Mouse (Mus musculus): ENCODE measurements at regions not wholly inside any gene's neighbourhood (a gene's known extent, or its start where the extent isn't known, plus 50 kb on each side); places are given as distances from the start of the nearest gene placed in this dataset.

DNA sequence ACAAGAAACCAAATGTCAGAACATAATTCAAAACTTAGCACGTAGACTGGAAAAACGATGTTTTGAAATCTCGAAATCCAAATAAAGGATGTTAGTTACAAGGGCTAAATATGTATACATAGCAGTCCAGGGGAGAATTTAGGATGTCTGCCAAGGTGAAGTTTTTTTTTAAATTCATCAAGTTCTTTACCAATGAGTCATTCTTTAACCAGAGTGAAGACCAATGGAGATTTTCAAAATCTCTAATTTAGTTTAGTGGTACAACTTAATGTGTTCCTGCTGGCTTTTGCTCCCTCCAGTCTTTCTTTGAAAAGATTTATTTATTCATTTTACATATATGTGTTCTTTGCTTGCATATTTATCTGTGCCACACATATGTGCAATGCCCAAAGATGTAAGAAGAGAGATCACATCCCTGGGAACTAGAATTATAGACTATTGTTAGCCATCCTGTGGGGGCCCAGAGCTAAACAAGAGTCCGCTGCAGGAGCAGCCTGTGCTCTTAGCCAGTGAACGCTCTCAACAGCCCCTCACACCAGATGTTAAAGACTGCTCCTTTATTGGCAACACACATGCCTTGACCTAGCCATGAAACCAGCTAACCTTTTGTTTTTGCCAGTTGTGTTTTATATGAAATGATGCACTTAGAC lies 130.6 kb upstream of the Rnd3 start:
- no peak overlapping the region for H3K4me3 ChIP-seq (ENCODE audit: low read length)
- 51% methylated on average over 5 of the region's 5 CpGs for WGBS
- no peaks in the 10 kb centered on the region for H3K9me3 ChIP-seq (ENCODE audit: control insufficient read depth, low read length)
- H3K4me2 ChIP-seq (ENCODE audit: low read depth, low read length): no peak overlapping the region
- no peak for ATAC-seq
- H3K27ac ChIP-seq (ENCODE audit: low read length): no peak overlapping the region
- no peaks in the 10 kb centered on the region for H3K36me3 ChIP-seq (ENCODE audit: control insufficient read depth, insufficient read depth, low read length)
- no peaks in the 10 kb centered on the region for H3K27me3 ChIP-seq (replicated peaks; ENCODE audit: control insufficient read depth, insufficient read depth, low read length)
- no peaks in the 10 kb centered on the region; the same call in 1 of the 2 replicates for H3K4me1 ChIP-seq (ENCODE audit: control insufficient read depth, insufficient read depth, low read length)
- no peak overlapping the region for H3K9ac ChIP-seq (ENCODE audit: low read depth, low read length)

DNA sequence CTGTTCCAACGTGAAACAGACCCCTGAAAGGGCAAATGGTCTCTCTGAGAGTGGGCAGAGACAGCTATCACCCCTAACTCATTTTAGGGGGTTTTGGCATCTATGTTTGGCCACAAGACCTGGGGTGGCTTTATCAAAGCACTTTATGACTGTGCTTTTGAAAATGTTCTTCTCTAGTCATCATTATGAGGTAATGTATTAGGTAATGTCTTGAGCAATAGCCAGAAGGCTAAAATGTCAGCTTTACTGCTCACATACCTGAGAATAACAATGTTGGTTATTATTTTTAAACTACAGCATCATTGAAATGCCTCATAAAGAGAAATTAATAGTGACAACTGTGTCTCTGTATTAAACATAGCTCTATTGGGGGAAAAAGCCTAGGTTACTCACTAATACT lies 129.9 kb upstream of the Rnd3 start:
- Histone ChIP-seq H3K9ac (ENCODE audit: low read depth, low read length) (no peak overlapping the region), H3K4me1 (ENCODE audit: control insufficient read depth, insufficient read depth, low read length) (no peaks in the 10 kb centered on the region; the same call in 1 of the 2 replicates), H3K4me3 (ENCODE audit: low read length) (no peak overlapping the region), H3K4me2 (ENCODE audit: low read depth, low read length) (no peak overlapping the region), H3K9me3 (ENCODE audit: control insufficient read depth, low read length) (no peaks in the 10 kb centered on the region), H3K36me3 (ENCODE audit: control insufficient read depth, insufficient read depth, low read length) (no peaks in the 10 kb centered on the region), H3K27ac (ENCODE audit: low read length) (no peak overlapping the region), H3K27me3 (replicated peaks; ENCODE audit: control insufficient read depth, insufficient read depth, low read length) (no peaks in the 10 kb centered on the region)
- ATAC-seq: no peak
- WGBS: 44% methylated on average over 1 of the region's 1 CpGs

DNA sequence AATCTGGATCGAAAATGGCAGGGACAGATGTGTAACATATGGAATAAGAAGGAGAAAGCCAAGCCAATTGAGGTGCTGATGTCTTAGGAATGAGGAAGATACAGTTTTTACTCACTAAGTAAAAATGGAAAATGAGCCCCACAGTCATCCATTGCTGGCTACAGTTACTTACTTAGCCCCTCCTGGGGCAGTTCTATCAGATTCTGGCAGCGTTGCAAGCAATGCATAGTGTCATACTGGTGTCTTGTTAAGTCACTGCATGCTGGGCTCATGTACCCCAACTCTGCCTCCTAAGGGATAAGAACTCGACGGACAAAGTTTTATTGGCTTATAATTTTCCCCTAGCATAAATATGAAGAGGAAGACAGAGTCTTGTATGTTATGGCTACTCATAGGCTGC lies 129.4 kb upstream of the Rnd3 start:
- Histone ChIP-seq H3K27me3 (replicated peaks; ENCODE audit: control insufficient read depth, insufficient read depth, low read length) (no peaks in the 10 kb centered on the region), H3K9me3 (ENCODE audit: control insufficient read depth, low read length) (no peaks in the 10 kb centered on the region), H3K4me2 (ENCODE audit: low read depth, low read length) (no peak overlapping the region), H3K9ac (ENCODE audit: low read depth, low read length) (no peak overlapping the region), H3K36me3 (ENCODE audit: control insufficient read depth, insufficient read depth, low read length) (no peaks in the 10 kb centered on the region), H3K4me3 (ENCODE audit: low read length) (no peak overlapping the region), H3K27ac (ENCODE audit: low read length) (no peak overlapping the region), H3K4me1 (ENCODE audit: control insufficient read depth, insufficient read depth, low read length) (no peaks in the 10 kb centered on the region; the same call in 1 of the 2 replicates)
- ATAC-seq: no peak
- 64% methylated on average over 4 of the region's 4 CpGs for WGBS

DNA sequence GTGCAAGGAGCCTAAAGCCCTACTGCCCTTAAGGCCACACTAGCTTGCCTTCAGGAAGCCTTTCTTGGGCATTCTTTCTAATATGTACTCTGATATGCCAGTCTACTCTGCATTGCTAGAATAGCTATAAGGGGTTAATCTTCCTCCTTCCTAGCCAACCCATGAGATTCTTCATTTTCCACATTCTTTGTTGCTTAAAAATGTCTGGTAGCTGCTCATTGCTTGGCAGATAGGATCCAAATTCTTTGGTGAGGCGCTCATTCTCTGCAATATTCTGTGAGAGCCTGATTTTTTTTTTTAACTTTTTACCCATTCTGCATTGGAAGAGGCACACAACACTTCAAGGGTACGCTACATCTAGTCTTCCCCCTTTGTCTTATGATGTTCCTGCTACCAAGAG lies 127.7 kb upstream of the Rnd3 start:
- Histone ChIP-seq H3K27ac (ENCODE audit: low read length) (no peak overlapping the region), H3K9me3 (ENCODE audit: control insufficient read depth, low read length) (no peaks in the 10 kb centered on the region), H3K4me1 (ENCODE audit: control insufficient read depth, insufficient read depth, low read length) (no peaks in the 10 kb centered on the region; the same call in 1 of the 2 replicates), H3K9ac (ENCODE audit: low read depth, low read length) (no peak overlapping the region), H3K4me3 (ENCODE audit: low read length) (no peak overlapping the region), H3K4me2 (ENCODE audit: low read depth, low read length) (no peak overlapping the region), H3K27me3 (replicated peaks; ENCODE audit: control insufficient read depth, insufficient read depth, low read length) (no peaks in the 10 kb centered on the region), H3K36me3 (ENCODE audit: control insufficient read depth, insufficient read depth, low read length) (no peaks in the 10 kb centered on the region)
- 75% methylated on average over 2 of the region's 2 CpGs for WGBS
- no peak for ATAC-seq

DNA sequence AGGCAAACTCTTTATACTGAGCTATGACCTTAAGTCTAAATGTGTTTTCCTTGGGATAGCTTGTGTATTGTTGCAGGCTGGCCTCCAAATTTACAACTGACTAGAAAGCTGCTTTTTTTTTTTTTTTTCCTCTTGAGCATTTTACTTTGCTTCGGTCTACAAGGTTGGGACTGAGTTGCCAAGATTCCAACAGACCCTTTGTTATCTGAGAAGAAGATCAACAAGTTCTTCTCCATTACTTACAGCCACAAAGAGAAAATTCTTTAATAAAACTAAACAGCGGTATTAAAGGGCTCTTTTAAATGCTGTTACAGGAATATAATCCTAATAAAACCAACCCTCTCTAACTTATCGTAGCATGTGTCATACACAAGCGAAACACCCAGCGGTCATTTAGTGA lies 124.4 kb upstream of the Rnd3 start:
- Histone ChIP-seq H3K36me3 (ENCODE audit: control insufficient read depth, insufficient read depth, low read length) (no peaks in the 10 kb centered on the region), H3K9ac (ENCODE audit: low read depth, low read length) (no peak overlapping the region), H3K4me1 (ENCODE audit: control insufficient read depth, insufficient read depth, low read length) (no peaks in the 10 kb centered on the region), H3K4me3 (ENCODE audit: low read length) (no peak overlapping the region), H3K9me3 (ENCODE audit: control insufficient read depth, low read length) (no peaks in the 10 kb centered on the region), H3K27me3 (replicated peaks; ENCODE audit: control insufficient read depth, insufficient read depth, low read length) (no peaks in the 10 kb centered on the region), H3K4me2 (ENCODE audit: low read depth, low read length) (no peak overlapping the region), H3K27ac (ENCODE audit: low read length) (no peak overlapping the region)
- no peak for ATAC-seq
- WGBS: 58% methylated on average over 5 of the region's 5 CpGs

DNA sequence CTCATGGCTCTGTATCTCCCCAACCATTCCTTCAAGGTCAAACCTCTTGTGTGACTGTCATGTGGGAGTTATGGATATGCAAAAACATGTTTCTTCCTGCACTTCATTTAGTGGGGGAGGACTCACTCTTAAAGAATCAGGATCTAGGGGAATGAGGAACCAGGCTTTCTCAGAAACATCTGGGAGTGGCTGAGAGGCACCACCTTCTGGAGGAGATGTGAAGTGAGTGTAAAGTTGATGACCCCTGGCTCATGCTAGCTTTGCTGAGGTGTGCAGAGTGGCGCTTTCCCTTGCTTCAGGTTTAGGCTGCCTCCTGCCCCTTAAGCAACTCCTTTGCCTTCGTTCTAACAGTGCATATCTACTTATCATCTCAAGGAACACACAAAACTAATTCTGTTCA lies 119.6 kb upstream of the Rnd3 start:
- 72% methylated on average over 2 of the region's 2 CpGs for WGBS
- H3K9ac ChIP-seq (ENCODE audit: low read depth, low read length): no peak overlapping the region
- ATAC-seq: no peak

DNA sequence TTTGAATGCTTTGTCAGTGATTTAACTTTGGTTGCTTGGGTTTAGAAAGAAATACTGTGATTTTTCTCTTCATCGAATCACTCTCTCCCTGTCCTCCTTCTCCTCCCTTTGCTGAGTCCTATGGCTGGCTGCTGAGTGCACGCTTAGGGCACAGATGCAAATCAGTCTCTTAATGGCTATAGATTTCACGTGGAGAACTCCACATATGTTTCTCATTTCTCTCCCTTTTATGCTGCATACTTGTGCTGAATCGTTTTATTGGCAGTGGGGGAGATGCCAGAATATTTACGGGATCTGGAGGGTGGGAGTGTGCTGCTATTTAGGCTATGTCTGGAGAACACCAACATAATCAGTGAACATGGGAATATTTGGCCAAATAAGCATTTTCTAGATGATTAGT lies 118.8 kb upstream of the Rnd3 start:
- H3K9me3 ChIP-seq (ENCODE audit: control insufficient read depth, low read length): no peaks in the 10 kb centered on the region
- no peaks in the 10 kb centered on the region for H3K4me1 ChIP-seq (ENCODE audit: control insufficient read depth, insufficient read depth, low read length)
- H3K4me2 ChIP-seq (ENCODE audit: low read depth, low read length): no peak overlapping the region
- H3K36me3 ChIP-seq (ENCODE audit: control insufficient read depth, insufficient read depth, low read length): no peaks in the 10 kb centered on the region
- no peak overlapping the region for H3K4me3 ChIP-seq (ENCODE audit: low read length)
- H3K9ac ChIP-seq (ENCODE audit: low read depth, low read length): no peak overlapping the region
- ATAC-seq: no peak
- H3K27me3 ChIP-seq (replicated peaks; ENCODE audit: control insufficient read depth, insufficient read depth, low read length): no peaks in the 10 kb centered on the region
- H3K27ac ChIP-seq (ENCODE audit: low read length): no peak overlapping the region
- whole genome bisulfite sequencing: 63% methylated on average over 5 of the region's 5 CpGs

More for the DNA sequence above, 119.6 kb upstream of the Rnd3 start:
- Histone ChIP-seq H3K27me3 (replicated peaks; ENCODE audit: control insufficient read depth, insufficient read depth, low read length) (no peaks in the 10 kb centered on the region), H3K9me3 (ENCODE audit: control insufficient read depth, low read length) (no peaks in the 10 kb centered on the region), H3K27ac (ENCODE audit: low read length) (no peak overlapping the region), H3K4me3 (ENCODE audit: low read length) (no peak overlapping the region), H3K4me1 (ENCODE audit: control insufficient read depth, insufficient read depth, low read length) (no peaks in the 10 kb centered on the region), H3K4me2 (ENCODE audit: low read depth, low read length) (no peak overlapping the region), H3K36me3 (ENCODE audit: control insufficient read depth, insufficient read depth, low read length) (no peaks in the 10 kb centered on the region)

DNA sequence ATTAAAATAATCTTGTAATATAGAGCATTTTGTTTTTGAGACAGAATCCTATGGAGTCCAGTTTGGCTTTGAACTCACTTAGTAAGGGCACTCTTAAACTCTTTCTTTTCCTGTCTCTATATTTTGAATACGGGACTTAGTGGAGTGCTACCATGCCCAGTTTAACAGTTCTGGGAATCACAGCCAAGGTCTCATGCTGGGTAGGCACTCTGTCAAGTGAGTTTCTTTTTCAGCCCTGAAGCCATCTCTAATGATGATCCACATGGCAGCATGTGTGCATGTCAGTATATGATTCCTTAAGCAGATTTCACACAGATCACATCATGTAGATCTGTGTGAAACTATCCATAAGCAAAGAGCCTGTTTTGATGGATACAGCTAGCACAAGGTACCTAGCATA lies 113.6 kb upstream of the Rnd3 start:
- H3K27ac ChIP-seq (ENCODE audit: low read length): no peak overlapping the region
- H3K4me1 ChIP-seq (ENCODE audit: control insufficient read depth, insufficient read depth, low read length): no peaks in the 10 kb centered on the region
- ATAC-seq: no peak
- no peak overlapping the region for H3K4me3 ChIP-seq (ENCODE audit: low read length)
- 88% methylated on average over 1 of the region's 1 CpGs for WGBS
- no peaks in the 10 kb centered on the region for H3K36me3 ChIP-seq (ENCODE audit: control insufficient read depth, insufficient read depth, low read length)
- no peak overlapping the region for H3K9ac ChIP-seq (ENCODE audit: low read depth, low read length)
- no peaks in the 10 kb centered on the region for H3K9me3 ChIP-seq (ENCODE audit: control insufficient read depth, low read length)
- H3K27me3 ChIP-seq (replicated peaks; ENCODE audit: control insufficient read depth, insufficient read depth, low read length): no peaks in the 10 kb centered on the region
- H3K4me2 ChIP-seq (ENCODE audit: low read depth, low read length): no peak overlapping the region

DNA sequence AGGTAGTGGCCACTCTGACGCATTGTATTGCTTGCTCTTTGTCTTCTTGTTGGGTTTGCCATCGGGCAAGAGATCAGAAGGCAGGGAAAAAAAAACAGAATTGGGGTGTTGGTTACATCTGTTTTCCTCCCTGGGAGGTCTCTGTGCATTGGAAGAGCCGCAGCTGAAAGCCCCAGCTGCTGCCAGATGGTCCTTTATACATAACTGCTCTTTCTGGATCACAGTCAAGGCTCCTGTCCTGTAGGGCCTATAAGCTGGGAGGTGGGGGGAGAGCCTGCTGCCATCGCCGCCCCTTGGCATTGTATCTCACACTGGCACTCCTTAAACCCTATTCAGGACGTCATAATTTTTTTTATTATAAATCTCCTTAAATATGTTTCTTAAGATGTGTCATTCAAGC lies 101.9 kb upstream of the Rnd3 start:
- Histone ChIP-seq H3K9me3 (ENCODE audit: control insufficient read depth, low read length) (no peaks in the 10 kb centered on the region), H3K36me3 (ENCODE audit: control insufficient read depth, insufficient read depth, low read length) (no peaks in the 10 kb centered on the region), H3K4me2 (ENCODE audit: low read depth, low read length) (no peak overlapping the region), H3K9ac (ENCODE audit: low read depth, low read length) (no peak overlapping the region), H3K27me3 (replicated peaks; ENCODE audit: control insufficient read depth, insufficient read depth, low read length) (no peaks in the 10 kb centered on the region), H3K4me1 (ENCODE audit: control insufficient read depth, insufficient read depth, low read length) (no peaks in the 10 kb centered on the region), H3K4me3 (ENCODE audit: low read length) (no peak overlapping the region), H3K27ac (ENCODE audit: low read length) (no peak overlapping the region)
- no peak for ATAC-seq
- 57% methylated on average over 6 of the region's 6 CpGs for WGBS

DNA sequence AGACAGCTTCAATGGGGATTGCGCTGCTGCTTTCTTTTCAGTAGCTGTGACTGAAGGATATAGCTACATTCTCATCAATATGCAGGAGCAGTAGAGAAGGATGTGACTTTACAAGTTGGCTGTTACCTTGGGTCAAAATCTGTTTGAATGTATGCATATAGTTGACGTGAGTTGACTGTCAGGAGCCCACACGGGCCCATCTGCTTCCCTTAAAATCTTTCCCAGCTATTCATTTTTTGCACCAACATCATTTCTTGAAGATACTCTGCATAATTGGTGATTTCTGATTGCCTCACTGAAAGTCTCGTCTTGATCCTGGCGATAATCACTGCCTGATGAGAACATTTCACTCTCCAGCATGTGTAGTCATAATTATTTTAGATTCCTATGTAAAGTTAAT lies 92.7 kb upstream of the Rnd3 start:
- no peak for ATAC-seq
- peaks cover 15% of the 10 kb centered on the region for H3K4me1 ChIP-seq (ENCODE audit: control insufficient read depth, insufficient read depth, low read length)
- no peaks in the 10 kb centered on the region for H3K9me3 ChIP-seq (ENCODE audit: control insufficient read depth, low read length)
- no peaks in the 10 kb centered on the region for H3K27me3 ChIP-seq (replicated peaks; ENCODE audit: control insufficient read depth, insufficient read depth, low read length)
- no peak overlapping the region for H3K4me2 ChIP-seq (ENCODE audit: low read depth, low read length)
- 83% methylated on average over 5 of the region's 5 CpGs for WGBS
- no peak overlapping the region for H3K9ac ChIP-seq (ENCODE audit: low read depth, low read length)
- H3K36me3 ChIP-seq (ENCODE audit: control insufficient read depth, insufficient read depth, low read length): no peaks in the 10 kb centered on the region
- no peak overlapping the region for H3K27ac ChIP-seq (ENCODE audit: low read length)
- H3K4me3 ChIP-seq (ENCODE audit: low read length): no peak overlapping the region

Measured in intestine, embryonic 16.5 days (tissue).